Mouse (Mus musculus): ENCODE data around the gene Large1. TPM values are rescaled to one million over a fixed set of nuclear protein-coding genes. Genes with fewer than 3 reads are reported as not detected.

Large1 gene
- polyA plus RNA-seq, 1 experiment from 2014 or later: 8.7 TPM

DNA sequence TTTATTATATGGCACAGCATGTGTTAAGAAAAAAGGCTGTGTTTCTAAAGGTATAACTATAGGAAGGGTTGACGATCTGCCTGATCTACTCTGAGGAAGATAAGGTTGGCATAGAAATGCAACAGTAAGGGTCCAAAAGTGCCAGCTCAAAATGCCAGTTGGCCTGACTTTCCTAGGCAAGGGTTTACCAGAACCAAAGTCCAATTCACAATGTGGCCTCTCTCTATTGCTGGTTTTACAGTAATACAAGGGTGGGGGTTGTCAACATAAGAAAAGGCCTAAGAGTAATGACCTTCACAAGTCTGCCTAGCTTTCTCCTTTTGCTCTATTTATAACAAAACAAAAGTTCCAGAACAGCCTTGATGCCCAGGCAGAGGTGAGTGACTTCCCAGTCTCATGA is 166.0 kb downstream of the Large1 start:
- no peak overlapping the region for H3K4me2 ChIP-seq
- H3K9me3 ChIP-seq (replicated peaks; ENCODE audit: control insufficient read depth, low read length): no peaks in the 10 kb centered on the region
- ATAC-seq (replicated peaks; ENCODE audit: insufficient number of reproducible peaks, low FRiP score, low TSS enrichment): no peak
- 65% methylated on average over 1 of the region's 1 CpGs for WGBS (ENCODE audit: insufficient replicate concordance)
- H3K9ac ChIP-seq (ENCODE audit: low read depth, low read length): no peak overlapping the region
- no peak overlapping the region for H3K4me3 ChIP-seq (ENCODE audit: low read depth, low read length)
- no peaks in the 10 kb centered on the region for H3K36me3 ChIP-seq (ENCODE audit: control insufficient read depth, insufficient read depth, low read length)
- no peaks in the 10 kb centered on the region for H3K4me1 ChIP-seq (ENCODE audit: control insufficient read depth, insufficient read depth, low read length)
- H3K27me3 ChIP-seq (ENCODE audit: control insufficient read depth, insufficient read depth, low read length): no peaks in the 10 kb centered on the region
- no peak overlapping the region for H3K27ac ChIP-seq (ENCODE audit: low read depth, low read length)

DNA sequence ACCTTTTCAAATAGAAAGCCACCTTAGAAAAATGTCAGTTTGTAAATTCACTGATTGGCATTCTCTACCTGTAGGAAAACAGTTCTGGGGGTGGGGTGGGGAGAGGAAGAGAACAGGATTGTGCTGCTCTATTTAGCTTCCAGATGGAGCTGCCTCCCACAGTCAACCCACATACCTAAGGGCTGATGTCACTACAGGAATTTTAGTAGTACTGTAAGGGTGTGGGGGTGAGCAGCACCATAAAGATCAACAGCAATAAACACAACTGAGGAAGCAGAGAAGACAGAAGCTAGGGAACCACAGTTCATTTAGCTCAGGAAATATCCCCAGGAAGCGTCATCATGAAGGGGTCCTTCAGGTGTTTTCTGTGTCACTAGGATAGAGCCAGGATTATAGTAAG is 174.9 kb downstream of the Large1 start:
- no peaks in the 10 kb centered on the region for H3K27me3 ChIP-seq (ENCODE audit: control insufficient read depth, insufficient read depth, low read length)
- H3K36me3 ChIP-seq (ENCODE audit: control insufficient read depth, insufficient read depth, low read length): no peaks in the 10 kb centered on the region
- no peaks in the 10 kb centered on the region for H3K9me3 ChIP-seq (replicated peaks; ENCODE audit: control insufficient read depth, low read length)
- H3K9ac ChIP-seq (ENCODE audit: low read depth, low read length): no peak overlapping the region
- WGBS (ENCODE audit: insufficient replicate concordance): 52% methylated on average over 1 of the region's 1 CpGs
- H3K4me1 ChIP-seq (ENCODE audit: control insufficient read depth, insufficient read depth, low read length): peaks cover 8% of the 10 kb centered on the region; the same call in 1 of the 2 replicates
- no peak overlapping the region for H3K27ac ChIP-seq (ENCODE audit: low read depth, low read length)
- H3K4me2 ChIP-seq: no peak overlapping the region
- ATAC-seq (replicated peaks; ENCODE audit: insufficient number of reproducible peaks, low FRiP score, low TSS enrichment): peak; percentile 59; the same call in 1 of the 2 replicates
- no peak overlapping the region for H3K4me3 ChIP-seq (ENCODE audit: low read depth, low read length)

DNA sequence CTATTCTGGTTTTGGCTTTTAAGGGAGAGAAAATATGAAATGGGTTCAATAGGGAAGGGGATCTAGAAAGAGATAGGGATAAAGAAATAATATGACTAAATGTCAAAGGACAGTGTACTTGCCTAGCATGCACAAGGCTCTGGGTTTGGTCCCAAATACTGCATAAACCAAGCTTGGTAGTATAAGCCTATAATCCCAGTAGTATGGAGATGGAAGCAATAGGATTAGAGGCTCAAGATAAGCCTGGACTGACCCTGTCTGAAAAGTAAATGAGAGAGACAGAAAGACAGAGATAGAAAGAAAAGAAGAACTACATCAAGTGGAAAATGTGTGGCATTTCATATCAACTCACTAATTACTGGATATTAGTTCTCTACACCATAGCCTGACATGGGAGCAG is 180.7 kb downstream of the Large1 start:
- Histone ChIP-seq H3K36me3 (ENCODE audit: control insufficient read depth, insufficient read depth, low read length) (no peaks in the 10 kb centered on the region), H3K4me1 (ENCODE audit: control insufficient read depth, insufficient read depth, low read length) (no peaks in the 10 kb centered on the region), H3K4me3 (ENCODE audit: low read depth, low read length) (no peak overlapping the region), H3K27ac (ENCODE audit: low read depth, low read length) (no peak overlapping the region), H3K9ac (ENCODE audit: low read depth, low read length) (no peak overlapping the region), H3K9me3 (replicated peaks; ENCODE audit: control insufficient read depth, low read length) (no peaks in the 10 kb centered on the region), H3K27me3 (ENCODE audit: control insufficient read depth, insufficient read depth, low read length) (no peaks in the 10 kb centered on the region), H3K4me2 (no peak overlapping the region)
- ATAC-seq (replicated peaks; ENCODE audit: insufficient number of reproducible peaks, low FRiP score, low TSS enrichment): no peak

DNA sequence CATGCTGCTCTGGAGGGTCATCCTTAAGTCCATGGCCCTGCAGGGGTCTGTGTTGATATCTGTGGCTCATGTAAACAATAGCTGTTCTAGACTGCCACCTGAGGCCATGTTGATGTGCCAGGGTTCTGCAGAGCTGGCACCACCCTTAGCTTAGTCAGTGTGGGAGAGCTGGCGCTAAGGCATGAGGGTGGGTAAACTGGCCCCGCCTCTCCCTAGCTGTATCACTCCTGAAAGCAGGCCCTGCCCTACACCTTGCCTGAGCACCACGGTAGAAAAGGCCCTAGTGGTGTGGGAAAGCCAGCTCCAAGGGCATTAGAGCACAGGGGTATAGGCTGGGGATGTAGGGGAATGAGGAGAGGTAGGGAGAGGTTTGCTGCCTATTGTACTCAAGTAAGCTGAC is 191.3 kb downstream of the Large1 start:
- ATAC-seq (replicated peaks; ENCODE audit: insufficient number of reproducible peaks, low FRiP score, low TSS enrichment): no peak
- 63% methylated on average over 3 of the region's 3 CpGs for WGBS (ENCODE audit: insufficient replicate concordance)

DNA sequence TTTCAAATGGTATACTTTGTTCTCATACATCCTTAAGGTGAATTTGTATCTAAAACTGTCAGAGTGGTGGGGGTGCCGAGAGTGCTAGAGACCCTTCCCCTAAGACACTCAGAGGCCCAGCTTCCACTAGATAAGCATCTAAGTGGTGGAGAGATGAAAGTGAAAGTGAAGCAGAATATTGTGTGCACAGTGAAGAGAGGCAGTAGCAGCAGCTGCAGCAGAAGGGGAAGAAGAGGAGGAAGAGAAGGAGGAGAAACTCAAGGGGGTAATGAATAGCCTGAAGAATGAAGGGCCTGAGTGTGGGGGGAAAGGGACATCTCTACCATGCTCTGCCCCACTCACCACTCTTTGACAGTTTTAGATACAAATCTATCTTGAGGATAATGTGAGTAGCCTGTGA is 191.8 kb downstream of the Large1 start:
- 61% methylated on average over 1 of the region's 1 CpGs for WGBS (ENCODE audit: insufficient replicate concordance)
- H3K4me1 ChIP-seq (ENCODE audit: control insufficient read depth, insufficient read depth, low read length): peaks cover 9% of the 10 kb centered on the region; the same call in 1 of the 2 replicates
- H3K9me3 ChIP-seq (replicated peaks; ENCODE audit: control insufficient read depth, low read length): no peaks in the 10 kb centered on the region

More for the DNA sequence above, 191.3 kb downstream of the Large1 start:
- Histone ChIP-seq H3K9ac (ENCODE audit: low read depth, low read length) (no peak overlapping the region), H3K4me2 (no peak overlapping the region), H3K27me3 (ENCODE audit: control insufficient read depth, insufficient read depth, low read length) (no peaks in the 10 kb centered on the region), H3K9me3 (replicated peaks; ENCODE audit: control insufficient read depth, low read length) (no peaks in the 10 kb centered on the region), H3K36me3 (ENCODE audit: control insufficient read depth, insufficient read depth, low read length) (no peaks in the 10 kb centered on the region), H3K27ac (ENCODE audit: low read depth, low read length) (no peak overlapping the region), H3K4me1 (ENCODE audit: control insufficient read depth, insufficient read depth, low read length) (peaks cover 9% of the 10 kb centered on the region; the same call in 1 of the 2 replicates), H3K4me3 (ENCODE audit: low read depth, low read length) (no peak overlapping the region)

DNA sequence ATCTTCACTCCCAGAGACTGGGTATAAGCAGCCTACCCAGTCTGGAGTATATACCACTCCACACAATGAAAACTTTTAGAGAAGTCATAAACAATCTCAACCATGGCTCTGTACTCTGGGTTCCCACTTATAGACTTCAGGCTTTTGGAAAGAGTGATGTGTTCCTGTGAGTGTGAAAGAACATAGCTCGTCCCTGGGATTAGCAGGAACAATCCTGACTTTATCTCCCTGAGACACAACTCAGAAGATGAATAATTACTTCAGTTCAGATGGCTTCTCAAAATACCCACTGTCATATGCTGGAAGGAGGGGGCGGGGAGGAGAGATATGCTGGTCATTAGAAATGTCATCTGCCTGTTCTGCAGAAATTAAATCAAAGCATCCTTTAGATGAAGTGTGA is 192.4 kb downstream of the Large1 start:
- Histone ChIP-seq H3K36me3 (ENCODE audit: control insufficient read depth, insufficient read depth, low read length) (no peaks in the 10 kb centered on the region), H3K9ac (ENCODE audit: low read depth, low read length) (no peak overlapping the region), H3K9me3 (replicated peaks; ENCODE audit: control insufficient read depth, low read length) (no peaks in the 10 kb centered on the region), H3K4me1 (ENCODE audit: control insufficient read depth, insufficient read depth, low read length) (peaks cover 9% of the 10 kb centered on the region; the same call in 1 of the 2 replicates), H3K27ac (ENCODE audit: low read depth, low read length) (no peak overlapping the region), H3K4me2 (no peak overlapping the region), H3K27me3 (ENCODE audit: control insufficient read depth, insufficient read depth, low read length) (no peaks in the 10 kb centered on the region), H3K4me3 (ENCODE audit: low read depth, low read length) (no peak overlapping the region)
- WGBS (ENCODE audit: insufficient replicate concordance): 40% methylated on average over 2 of the region's 2 CpGs
- ATAC-seq (replicated peaks; ENCODE audit: insufficient number of reproducible peaks, low FRiP score, low TSS enrichment): no peak

More for the DNA sequence above, 191.8 kb downstream of the Large1 start:
- no peak overlapping the region for H3K9ac ChIP-seq (ENCODE audit: low read depth, low read length)
- H3K4me3 ChIP-seq (ENCODE audit: low read depth, low read length): no peak overlapping the region
- H3K27me3 ChIP-seq (ENCODE audit: control insufficient read depth, insufficient read depth, low read length): no peaks in the 10 kb centered on the region
- no peak overlapping the region for H3K4me2 ChIP-seq
- no peak for ATAC-seq (replicated peaks; ENCODE audit: insufficient number of reproducible peaks, low FRiP score, low TSS enrichment)
- no peak overlapping the region for H3K27ac ChIP-seq (ENCODE audit: low read depth, low read length)
- H3K36me3 ChIP-seq (ENCODE audit: control insufficient read depth, insufficient read depth, low read length): no peaks in the 10 kb centered on the region

DNA sequence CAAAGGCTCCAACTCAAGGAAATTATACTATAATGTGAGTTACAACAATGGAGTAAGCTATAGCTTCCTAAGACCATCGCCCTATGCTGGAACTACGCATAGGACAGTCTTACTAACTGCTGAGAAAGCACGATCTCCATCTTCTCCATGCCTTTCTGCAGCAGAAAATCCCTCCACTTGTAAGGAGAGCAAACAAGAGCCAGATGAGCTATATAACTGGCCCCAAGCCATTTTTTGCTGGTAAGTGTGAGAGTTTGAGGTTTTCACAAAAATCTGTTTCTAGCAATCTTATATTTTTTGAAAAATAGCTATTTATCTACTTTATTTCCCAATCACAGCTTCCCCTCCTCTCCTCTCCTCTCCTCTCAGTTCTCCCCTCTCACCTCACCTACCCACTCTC is 206.1 kb downstream of the Large1 start:
- H3K4me2 ChIP-seq: no peak overlapping the region
- no peak overlapping the region for H3K9ac ChIP-seq (ENCODE audit: low read depth, low read length)
- H3K27ac ChIP-seq (ENCODE audit: low read depth, low read length): no peak overlapping the region
- no peaks in the 10 kb centered on the region for H3K36me3 ChIP-seq (ENCODE audit: control insufficient read depth, insufficient read depth, low read length)
- no peaks in the 10 kb centered on the region for H3K9me3 ChIP-seq (replicated peaks; ENCODE audit: control insufficient read depth, low read length)
- no peak for ATAC-seq (replicated peaks; ENCODE audit: insufficient number of reproducible peaks, low FRiP score, low TSS enrichment)
- no peaks in the 10 kb centered on the region for H3K4me1 ChIP-seq (ENCODE audit: control insufficient read depth, insufficient read depth, low read length)
- H3K27me3 ChIP-seq (ENCODE audit: control insufficient read depth, insufficient read depth, low read length): no peaks in the 10 kb centered on the region
- H3K4me3 ChIP-seq (ENCODE audit: low read depth, low read length): no peak overlapping the region
- WGBS (ENCODE audit: insufficient replicate concordance): 82% methylated on average over 3 of the region's 3 CpGs

DNA sequence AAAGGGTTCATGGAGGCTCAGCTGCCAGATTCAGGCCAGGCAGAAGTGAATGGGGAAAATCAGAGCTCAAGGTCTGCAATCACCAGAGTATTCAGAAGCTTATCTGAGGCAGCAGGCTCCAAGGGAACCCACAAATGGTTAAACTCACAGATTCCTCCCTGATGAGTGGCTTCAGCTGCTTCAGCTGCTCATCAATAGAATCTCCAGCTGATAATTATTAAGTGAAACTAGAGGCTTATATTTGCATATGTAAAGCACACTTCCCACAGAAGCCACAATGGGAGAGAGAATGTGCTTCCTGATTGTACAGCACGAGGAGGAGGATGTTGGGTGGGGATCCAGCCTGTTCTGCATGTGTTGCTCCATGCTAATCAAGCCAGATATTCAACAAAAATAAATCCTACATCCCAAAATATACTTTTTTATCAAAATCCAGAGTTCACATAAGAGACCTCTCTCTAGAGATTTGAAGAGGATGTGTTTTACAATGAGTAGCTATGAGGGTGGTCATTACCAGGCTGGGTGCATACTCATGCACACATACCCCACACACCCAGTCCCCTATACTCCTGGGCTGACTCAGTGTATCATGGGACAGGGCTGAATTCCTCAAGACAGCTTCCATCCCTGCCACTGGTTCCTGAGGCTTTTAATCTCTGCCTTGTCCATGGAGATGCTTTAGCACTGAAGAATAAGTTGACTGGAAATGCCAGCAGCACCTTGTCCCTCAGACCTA is 210.5 kb downstream of the Large1 start:
- Histone ChIP-seq H3K36me3 (ENCODE audit: control insufficient read depth, insufficient read depth, low read length) (no peaks in the 10 kb centered on the region), H3K9me3 (replicated peaks; ENCODE audit: control insufficient read depth, low read length) (no peaks in the 10 kb centered on the region), H3K4me3 (ENCODE audit: low read depth, low read length) (no peak overlapping the region), H3K4me2 (no peak overlapping the region), H3K4me1 (ENCODE audit: control insufficient read depth, insufficient read depth, low read length) (no peaks in the 10 kb centered on the region), H3K27me3 (ENCODE audit: control insufficient read depth, insufficient read depth, low read length) (no peaks in the 10 kb centered on the region), H3K9ac (ENCODE audit: low read depth, low read length) (no peak overlapping the region), H3K27ac (ENCODE audit: low read depth, low read length) (no peak overlapping the region)
- no peak for ATAC-seq (replicated peaks; ENCODE audit: insufficient number of reproducible peaks, low FRiP score, low TSS enrichment)
- WGBS (ENCODE audit: insufficient replicate concordance): 47% methylated on average over 1 of the region's 1 CpGs

DNA sequence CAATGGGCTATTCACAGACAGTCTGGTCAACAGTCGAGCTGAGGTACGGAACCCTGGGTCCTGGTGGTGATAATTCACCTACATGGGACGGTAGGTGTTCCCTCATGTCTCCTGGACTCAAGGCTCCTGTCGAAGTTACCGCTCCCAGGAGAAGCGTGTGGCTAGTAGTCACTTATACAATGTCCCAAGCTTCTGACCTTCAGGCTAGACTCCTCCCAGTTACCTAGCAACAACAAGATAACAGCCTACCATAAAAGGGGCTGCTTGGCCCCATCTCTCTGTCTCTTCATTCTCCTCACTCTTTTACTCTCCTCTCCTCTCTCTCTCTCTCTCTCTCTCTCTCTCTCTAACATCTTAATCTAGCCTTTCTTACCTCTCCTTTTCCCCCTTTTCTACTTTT is 217.9 kb downstream of the Large1 start:
- WGBS (ENCODE audit: insufficient replicate concordance): 53% methylated on average over 6 of the region's 6 CpGs
- Histone ChIP-seq H3K27ac (ENCODE audit: low read depth, low read length) (no peak overlapping the region), H3K9ac (ENCODE audit: low read depth, low read length) (no peak overlapping the region), H3K9me3 (replicated peaks; ENCODE audit: control insufficient read depth, low read length) (no peaks in the 10 kb centered on the region), H3K4me1 (ENCODE audit: control insufficient read depth, insufficient read depth, low read length) (0 out of 2 replicates have a peak, but pooled peaks cover 3% of the 10 kb centered on the region), H3K27me3 (ENCODE audit: control insufficient read depth, insufficient read depth, low read length) (no peaks in the 10 kb centered on the region), H3K4me2 (peak overlapping the region; percentile 38), H3K36me3 (ENCODE audit: control insufficient read depth, insufficient read depth, low read length) (no peaks in the 10 kb centered on the region), H3K4me3 (ENCODE audit: low read depth, low read length) (no peak overlapping the region)
- ATAC-seq (replicated peaks; ENCODE audit: insufficient number of reproducible peaks, low FRiP score, low TSS enrichment): no peak
